Mouse (Mus musculus) liver, embryonic 14.5 days (tissue): Measurements from ENCODE around the gene Bmpr2. TPM values are rescaled to one million over a fixed set of nuclear protein-coding genes. Genes with fewer than 3 reads are reported as not detected.
A peak's percentile ranks its signal among the peaks of the same experiment; 100 is the strongest.

Experiments
- ATAC-seq: fragments of 200-750 bp; cut with Nextera tagmentation; 2 replicates; pipeline ENCODE4 v1.8.0; 2017; ENCODE audit warnings: moderate number of reproducible peaks, mild to moderate bottlenecking, moderate library complexity; ENCODE audit not compliant: insufficient read depth
- DNase-seq, 3 experiments: peaks; one replicate each; pipeline ENCODE4 v3.0.0-alpha.2; 2012 to 2013; ENCODE audit warnings: low read depth in 3 of 3, low spot score in 3 of 3
- H3K27ac ChIP-seq: fragments of 300-500 bp; sonication (generic); 2 replicates; pipeline ENCODE4 v1.5.1; 2014; ENCODE audit warnings: moderate library complexity, mild to moderate bottlenecking, control low read depth, inconsistent platforms
- H3K27me3 ChIP-seq: fragments of 300-500 bp; sonication (generic); 2 replicates; pipeline ENCODE4 v1.6.1; 2014; ENCODE audit warnings: mild to moderate bottlenecking, low read length, moderate library complexity; ENCODE audit not compliant: control insufficient read depth, insufficient read depth
- H3K36me3 ChIP-seq: fragments of 300-500 bp; sonication (generic); replicated peaks from 2 replicates; pipeline ENCODE4 v1.6.1; 2014; ENCODE audit warnings: low read depth; ENCODE audit not compliant: control insufficient read depth, insufficient read depth
- H3K4me1 ChIP-seq, 2 experiments: fragments of 200-500 bp in 1 of 2; fragments of 300-500 bp in 1 of 2; sonication (generic) in 1 of 2; replicated peaks; 2 replicates each; pipeline ENCODE4 v1.6.1; 2012 to 2014; ENCODE audit warnings: antibody characterized with exemption in 1 of 2, inconsistent platforms in 1 of 2, low read length in 1 of 2; ENCODE audit not compliant: control insufficient read depth in 2 of 2, insufficient read depth in 2 of 2
- H3K4me2 ChIP-seq: fragments of 300-500 bp; sonication (generic); 2 replicates; pipeline ENCODE4 v1.6.1; 2014; ENCODE audit warnings: low read depth, mild to moderate bottlenecking, control low read depth, moderate library complexity
- H3K4me3 ChIP-seq, 2 experiments: fragments of 200-500 bp in 1 of 2; fragments of 300-500 bp in 1 of 2; sonication (generic) in 1 of 2; 2 replicates each; pipeline ENCODE4 v1.5.1; 2012 to 2014; ENCODE audit warnings: low read depth in 2 of 2, low read length in 2 of 2, mild to moderate bottlenecking in 2 of 2, control low read depth in 1 of 2, inconsistent platforms in 1 of 2, moderate library complexity in 1 of 2; ENCODE audit not compliant: insufficient read depth in 1 of 2
- H3K9ac ChIP-seq: fragments of 300-500 bp; sonication (generic); replicated peaks from 2 replicates; pipeline ENCODE4 v1.6.1; 2014; ENCODE audit warnings: mild to moderate bottlenecking, control low read depth, moderate library complexity
- H3K9me3 ChIP-seq: fragments of 300-500 bp; sonication (generic); 2 replicates; pipeline ENCODE4 v1.6.1; 2016; ENCODE audit warnings: low read length, mixed read lengths; ENCODE audit not compliant: control insufficient read depth
- CTCF ChIP-seq: IDR thresholded peaks from 2 replicates; pipeline ENCODE4 v1.5.1; 2016; ENCODE audit warnings: antibody characterized with exemption, low read depth, control low read depth
- EP300 ChIP-seq: IDR thresholded peaks from 2 replicates; pipeline ENCODE4 v1.6.1; 2016; ENCODE audit warnings: antibody characterized with exemption, low read depth
- WGBS: fragments of 180-500 bp; shearing (Covaris S2); extraction: QIAGEN DNeasy Blood & Tissue Kit; methylation state at CpG from one replicate; pipeline ENCODE4 v1.1.7; 2014; ENCODE audit not compliant: insufficient replicate concordance; 5-methylcytosine and 5-hydroxymethylcytosine counted together
- polyA plus RNA-seq, 2 experiments: library from polyadenylated mRNA; depleted of rRNA in 1 of 2; stranded (reverse) in 1 of 2; unstranded in 1 of 2; fragments of >200 nt; fragmentation: Nextera tagmentation in 1 of 2; extraction: Ambion mirVana in 1 of 2; gene quantifications; 2 replicates each; pipeline versions ENCODE4 v1.2.1 to v1.2.3; 2012 to 2014

Gene Bmpr2
- polyA plus RNA-seq, 2 experiments, result 1.0 TPM

DNA sequence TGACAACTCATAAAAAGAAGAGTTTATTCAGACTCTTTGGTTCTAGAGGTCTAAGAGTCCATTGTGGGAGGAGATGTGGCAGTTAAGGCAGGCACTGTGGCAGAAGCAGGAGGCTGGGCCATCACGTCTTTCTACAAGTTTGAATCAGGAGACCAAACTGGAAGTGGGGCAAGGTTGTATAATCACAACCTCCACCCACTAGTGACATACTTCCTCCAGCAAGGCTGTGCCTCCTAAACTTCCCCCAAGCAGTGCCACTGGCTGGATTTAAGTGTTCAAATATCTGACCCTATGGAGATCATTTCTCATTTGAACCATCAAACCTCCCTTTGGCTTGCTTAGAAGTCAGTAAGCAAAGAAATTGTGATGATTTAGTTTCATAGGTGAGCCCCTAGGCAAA is 7.9 kb upstream of the Bmpr2 start:
- ATAC-seq (no peak), DNase-seq (no peak)
- H3K4me2 ChIP-seq, result no peak overlapping the region
- H3K9me3 ChIP-seq, result no peaks in the 10 kb centered on the region
- 43% methylated on average over 1 of the region's 1 CpGs for WGBS
- no peak overlapping the region for H3K27ac ChIP-seq
- no peak overlapping the region for H3K4me3 ChIP-seq
- TF ChIP-seq EP300 (no peak), CTCF (no peak)
- H3K9ac ChIP-seq, result no peak overlapping the region
- no peaks in the 10 kb centered on the region for H3K27me3 ChIP-seq
- H3K4me1 ChIP-seq, result no peaks in the 10 kb centered on the region
- no peaks in the 10 kb centered on the region for H3K36me3 ChIP-seq

DNA sequence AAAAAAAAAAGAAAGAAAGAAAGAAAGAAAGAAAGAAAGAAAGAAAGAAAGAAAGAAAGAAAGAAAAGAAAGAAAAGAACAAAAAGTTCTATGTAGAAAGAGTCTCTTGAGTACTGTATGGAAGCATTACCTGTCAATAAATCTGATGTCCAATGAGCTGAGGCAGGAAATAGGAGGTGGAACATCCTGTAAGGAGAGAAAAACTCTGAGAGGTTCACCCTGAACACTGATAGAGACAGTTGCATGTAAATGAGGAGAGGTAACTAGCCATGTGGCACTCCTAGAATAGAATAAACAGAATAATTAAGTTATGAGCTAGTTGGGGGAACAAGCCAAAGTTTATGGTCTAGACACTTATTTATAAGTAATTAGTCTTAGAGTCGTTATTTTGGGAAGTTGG is 4.9 kb upstream of the Bmpr2 start:
- no peak for TF ChIP-seq EP300
- no peak for TF ChIP-seq CTCF
- Histone ChIP-seq H3K27me3 (no peaks in the 10 kb centered on the region), H3K9ac (no peak overlapping the region), H3K27ac (no peak overlapping the region), H3K4me3 (no peak overlapping the region), H3K36me3 (no peaks in the 10 kb centered on the region), H3K4me2 (no peak overlapping the region), H3K9me3 (no peaks in the 10 kb centered on the region), H3K4me1 (peaks cover 4 to 5% of the 10 kb centered on the region in 2 experiments; a peak in 3 of 4 replicates)
- ATAC-seq (no peak), DNase-seq (no peak)
- 69% methylated on average over 1 of the region's 1 CpGs for WGBS

GRCm38 (mm10) chr1:59762208-59762607 is 992 bp upstream of the Bmpr2 start:
- Histone ChIP-seq H3K36me3 (no peaks in the 10 kb centered on the region), H3K9ac (peak overlapping the region; percentile 79), H3K4me3 (peak overlapping the region; percentile 84 to 85; a peak in 3 of 4 replicates), H3K27ac (no peak overlapping the region), H3K4me1 (peaks cover 4 to 5% of the 10 kb centered on the region in 2 experiments; a peak in 3 of 4 replicates), H3K27me3 (no peaks in the 10 kb centered on the region), H3K9me3 (no peaks in the 10 kb centered on the region), H3K4me2 (peak overlapping the region; percentile 99)
- DNase-seq (no peak), ATAC-seq (no peak)
- TF ChIP-seq EP300, result no peak
- no peak for TF ChIP-seq CTCF
- 15% methylated on average over 10 of the region's 10 CpGs for WGBS

DNA sequence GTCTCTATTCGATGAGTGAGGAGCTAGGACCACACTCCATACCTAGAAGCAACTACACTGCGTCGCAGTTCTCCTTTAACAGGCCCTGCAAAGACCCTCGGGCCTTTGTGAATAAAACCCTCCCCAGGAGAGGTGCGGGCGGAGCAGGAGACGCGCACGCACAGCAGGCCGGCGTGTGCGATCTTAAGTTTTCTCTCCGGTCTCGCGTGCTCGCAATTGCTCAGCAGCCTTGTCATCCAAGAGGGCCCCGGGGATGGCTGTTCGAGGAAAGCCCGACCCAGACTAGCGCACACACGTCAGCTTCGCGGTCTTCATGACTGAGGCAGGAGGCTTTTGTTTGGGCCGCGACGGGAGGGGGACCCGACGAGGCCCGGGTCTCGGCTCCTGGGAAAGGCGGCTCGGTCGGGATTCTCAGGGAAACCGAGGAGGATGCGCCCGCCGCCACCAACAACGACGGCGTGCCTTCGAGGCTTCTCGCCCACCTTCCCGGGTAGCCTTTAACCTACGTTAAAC is 493 bp upstream of the Bmpr2 start:
- under 1% methylated on average over 44 of the region's 44 CpGs for WGBS
- DNase-seq, result no peak
- no peak overlapping the region for H3K27ac ChIP-seq

DNA sequence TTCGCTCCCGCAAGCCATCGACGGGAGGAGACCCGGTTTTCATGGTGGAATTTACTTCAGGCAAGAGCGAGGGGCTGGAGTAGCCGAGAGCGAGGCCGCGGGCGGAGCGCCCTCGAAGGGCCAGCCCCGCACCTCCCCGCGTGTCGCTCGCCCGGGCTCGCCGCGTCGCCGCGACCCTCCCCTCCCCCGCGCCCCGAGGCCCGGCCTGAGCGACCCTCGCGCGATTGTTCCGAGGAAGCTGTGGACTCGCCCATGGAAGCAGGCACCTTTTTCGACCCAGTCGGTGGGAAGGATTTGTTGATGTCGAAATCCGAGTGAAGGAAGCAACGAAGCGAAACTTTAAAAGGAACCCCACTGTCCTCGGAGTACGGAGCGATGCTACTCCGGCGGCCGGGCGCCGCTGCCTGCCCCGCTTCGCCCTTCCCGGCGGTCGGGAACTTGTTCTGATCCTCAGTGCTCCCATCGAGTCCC is 616 bp downstream of the Bmpr2 start:
- Histone ChIP-seq H3K9me3 (no peaks in the 10 kb centered on the region), H3K4me1 (peaks cover 4 to 5% of the 10 kb centered on the region in 2 experiments; a peak in 3 of 4 replicates), H3K27ac (peak overlapping the region; percentile 57), H3K27me3 (no peaks in the 10 kb centered on the region), H3K9ac (peak overlapping the region; percentile 79), H3K4me3 (peak overlapping the region; percentile 85 to 98), H3K4me2 (peak overlapping the region; percentile 99), H3K36me3 (no peaks in the 10 kb centered on the region)
- no peak for DNase-seq
- peak; percentile 44 for ATAC-seq
- under 1% methylated on average over 54 of the region's 55 CpGs for WGBS
- no peak for TF ChIP-seq EP300
- TF ChIP-seq CTCF, result no peak

More for the DNA sequence above, 493 bp upstream of the Bmpr2 start:
- Histone ChIP-seq H3K36me3 (no peaks in the 10 kb centered on the region), H3K9me3 (no peaks in the 10 kb centered on the region), H3K9ac (peak overlapping the region; percentile 79), H3K4me1 (peaks cover 4 to 5% of the 10 kb centered on the region in 2 experiments; a peak in 3 of 4 replicates), H3K4me2 (peak overlapping the region; percentile 99), H3K27me3 (no peaks in the 10 kb centered on the region), H3K4me3 (peak overlapping the region; percentile 84 to 85)
- ATAC-seq, result peak; percentile 50
- TF ChIP-seq CTCF (no peak), EP300 (no peak)
